Mouse (Mus musculus) lung, postnatal 0 days (tissue): ENCODE data around the gene Cldn13.

ENCODE experiments used
- CTCF ChIP-seq: IDR thresholded peaks from 2 replicates; pipeline ENCODE4 v1.5.1; 2016; ENCODE audit warnings: antibody characterized with exemption, mild to moderate bottlenecking
- EP300 ChIP-seq: IDR thresholded peaks from 2 replicates; pipeline ENCODE4 v1.6.1; 2016; ENCODE audit warnings: antibody characterized with exemption, mild to moderate bottlenecking, control low read depth

DNA sequence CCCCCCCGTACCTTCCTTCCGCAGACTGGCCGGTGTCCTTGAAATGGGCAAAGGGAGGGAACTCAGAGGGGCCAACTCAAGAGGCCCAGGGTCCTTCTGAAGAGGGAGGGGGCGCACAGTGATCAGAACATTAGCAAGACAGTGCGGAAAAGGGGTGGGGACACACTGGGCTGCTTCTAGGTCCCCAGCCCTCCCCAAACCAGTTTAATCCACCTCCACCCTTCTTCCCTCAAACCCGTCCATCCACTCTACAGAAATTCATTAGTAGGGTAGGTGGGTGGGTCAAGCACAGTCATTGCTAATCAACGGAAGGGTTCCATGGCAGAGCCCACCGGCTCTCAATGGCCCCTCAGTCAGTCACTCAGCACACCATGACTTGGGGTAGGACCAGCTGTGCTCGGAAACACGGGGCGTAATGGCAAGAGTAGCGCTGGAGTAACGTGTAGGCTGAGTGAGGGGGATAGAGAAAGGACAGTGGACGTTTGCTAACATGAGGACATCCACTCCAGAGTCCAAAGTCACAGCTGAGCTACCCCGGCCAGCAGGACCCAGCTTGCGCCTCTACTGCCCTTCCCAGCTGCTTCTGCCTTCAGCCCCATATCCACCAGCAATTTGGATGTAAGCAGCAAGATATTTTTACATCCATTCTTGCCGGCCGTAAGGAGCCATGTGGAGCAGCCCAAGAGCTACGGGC, 30.1 kb upstream of the Cldn13 start:
- no peak for TF ChIP-seq CTCF
- no peak for TF ChIP-seq EP300
